Mouse (Mus musculus) lung, adult 2 months (tissue): ENCODE measurements at regions not wholly inside any gene's neighbourhood (a gene's known extent, or its start where the extent isn't known, plus 50 kb on each side); places are given as distances from the start of the nearest gene placed in this dataset.

Experiments
- CTCF ChIP-seq: fragments of 200-500 bp; IDR thresholded peaks from 2 replicates; pipeline ENCODE4 v1.5.1; 2011; ENCODE audit warnings: mild to moderate bottlenecking, low read length, control low read depth; ENCODE audit not compliant: insufficient read depth
- POLR2A ChIP-seq: fragments of 200-500 bp; IDR thresholded peaks from 2 replicates; pipeline ENCODE4 v1.6.1; 2011; ENCODE audit warnings: low read depth, mild to moderate bottlenecking, control low read depth, low read length, borderline replicate concordance; ENCODE audit errors: extremely low read depth

GRCm38 (mm10) chr17:79547524-79547923, 64.1 kb upstream of the Rmdn2 start:
- TF ChIP-seq CTCF (no peak), POLR2A (no peak)
